Mouse (Mus musculus) spleen, adult 18-20 months (tissue): ENCODE data around the gene Gria1.

Experiments
- DNase-seq, 2 experiments: peaks; one replicate each; pipeline ENCODE4 v3.0.0; 2022; ENCODE audit warnings: mixed read lengths in 2 of 2

The Gria1 gene

GRCm38 (mm10) chr11:57185110-57185509, 173.9 kb downstream of the Gria1 start:
- no peak for DNase-seq

- DNase-seq: no peak
Observed at GRCm38 (mm10) chr11:57189391-57189790, 178.2 kb downstream of the Gria1 start.

GRCm38 (mm10) chr11:57194746-57195145, 183.6 kb downstream of the Gria1 start:
- DNase-seq: no peak

GRCm38 (mm10) chr11:57201245-57201976, 190.2 kb downstream of the Gria1 start:
- DNase-seq: no peak

GRCm38 (mm10) chr11:57204371-57204770, 193.2 kb downstream of the Gria1 start:
- DNase-seq: no peak

- no peak for DNase-seq
Observed at GRCm38 (mm10) chr11:57207260-57207659, 196.1 kb downstream of the Gria1 start.

GRCm38 (mm10) chr11:57214079-57214478, 202.9 kb downstream of the Gria1 start:
- no peak for DNase-seq

GRCm38 (mm10) chr11:57214583-57214982, 203.4 kb downstream of the Gria1 start:
- DNase-seq: no peak

GRCm38 (mm10) chr11:57222797-57223569, 211.8 kb downstream of the Gria1 start:
- no peak for DNase-seq

GRCm38 (mm10) chr11:57235446-57235845, 224.3 kb downstream of the Gria1 start:
- DNase-seq: no peak

GRCm38 (mm10) chr11:57236431-57236830, 225.2 kb downstream of the Gria1 start:
- DNase-seq: no peak

GRCm38 (mm10) chr11:57239758-57240157, 228.6 kb downstream of the Gria1 start:
- no peak for DNase-seq

GRCm38 (mm10) chr11:57243835-57244234, 232.6 kb downstream of the Gria1 start:
- no peak for DNase-seq

GRCm38 (mm10) chr11:57244543-57244942, 233.4 kb downstream of the Gria1 start:
- no peak for DNase-seq

GRCm38 (mm10) chr11:57248870-57249269, 237.7 kb downstream of the Gria1 start:
- DNase-seq: no peak

GRCm38 (mm10) chr11:57250129-57250528, 238.9 kb downstream of the Gria1 start:
- no peak for DNase-seq

- DNase-seq: no peak
Observed at GRCm38 (mm10) chr11:57271687-57272086, 260.5 kb downstream of the Gria1 start.

GRCm38 (mm10) chr11:57274687-57275086, 263.5 kb downstream of the Gria1 start:
- DNase-seq: no peak

- DNase-seq: no peak
Observed at GRCm38 (mm10) chr11:57278056-57278455, 266.9 kb downstream of the Gria1 start.

GRCm38 (mm10) chr11:57286119-57286518, 274.9 kb downstream of the Gria1 start:
- no peak for DNase-seq

GRCm38 (mm10) chr11:57297376-57297775, 286.2 kb downstream of the Gria1 start:
- DNase-seq: no peak

- no peak for DNase-seq
Observed at GRCm38 (mm10) chr11:57298263-57298662, 287.1 kb downstream of the Gria1 start.

GRCm38 (mm10) chr11:57298665-57299064, 287.5 kb downstream of the Gria1 start:
- no peak for DNase-seq

- no peak for DNase-seq
Observed at GRCm38 (mm10) chr11:57303602-57304001, 292.4 kb downstream of the Gria1 start.
